Mouse (Mus musculus): ENCODE data around the gene D5Ertd579e. TPM values are rescaled to one million over a fixed set of nuclear protein-coding genes. Genes with fewer than 3 reads are reported as not detected.
A peak's percentile ranks its signal among the peaks of the same experiment; 100 is the strongest.
"Not testable (repeated sequence)": the region's sequence is repeated elsewhere in the genome, so short reads cannot be mapped to it uniquely, and the experiment has no call there.

Gene D5Ertd579e
- polyA plus RNA-seq, 1 experiment from 2014 or later = 18.6 TPM

DNA sequence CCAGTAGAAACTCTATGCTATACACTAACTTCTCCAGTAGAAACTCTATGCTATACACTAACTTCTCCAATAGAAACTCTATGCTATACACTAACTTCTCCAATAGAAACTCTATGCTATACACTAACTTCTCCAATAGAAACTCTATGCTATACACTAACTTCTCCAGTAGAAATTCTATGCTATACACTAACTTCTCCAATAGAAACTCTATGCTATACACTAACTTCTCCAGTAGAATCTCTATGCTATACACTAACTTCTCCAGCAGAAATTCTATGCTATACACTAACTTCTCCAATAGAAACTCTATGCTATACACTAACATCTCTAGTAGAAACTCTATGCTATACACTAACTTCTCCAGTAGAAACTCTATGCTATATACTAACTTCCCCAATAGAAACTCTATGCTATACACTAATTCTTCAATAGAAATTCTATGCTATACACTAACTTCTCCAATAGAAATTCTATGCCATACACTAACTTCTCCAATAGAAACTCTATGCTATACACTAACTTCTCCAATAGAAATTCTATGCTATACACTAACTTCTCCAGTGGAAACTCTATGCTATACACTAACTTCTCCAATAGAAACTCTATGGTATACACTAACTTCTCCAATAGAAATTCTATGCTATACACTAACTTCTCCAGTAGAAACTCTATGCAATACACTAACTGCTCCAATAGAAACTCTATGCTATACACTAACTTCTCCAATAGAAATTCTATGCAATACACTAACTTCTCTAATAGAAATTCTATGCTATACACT is 34.7 kb downstream of the D5Ertd579e start:
- H3K9me3 ChIP-seq (replicated peaks); H3K36me3 ChIP-seq; H3K4me3 ChIP-seq (replicated peaks); H3K9ac ChIP-seq; ATAC-seq (ENCODE audit: insufficient number of reproducible peaks, low FRiP score, low TSS enrichment, low read depth); H3K4me1 ChIP-seq; H3K27me3 ChIP-seq; H3K27ac ChIP-seq (replicated peaks); H3K4me2 ChIP-seq (replicated peaks): not testable (repeated sequence)

DNA sequence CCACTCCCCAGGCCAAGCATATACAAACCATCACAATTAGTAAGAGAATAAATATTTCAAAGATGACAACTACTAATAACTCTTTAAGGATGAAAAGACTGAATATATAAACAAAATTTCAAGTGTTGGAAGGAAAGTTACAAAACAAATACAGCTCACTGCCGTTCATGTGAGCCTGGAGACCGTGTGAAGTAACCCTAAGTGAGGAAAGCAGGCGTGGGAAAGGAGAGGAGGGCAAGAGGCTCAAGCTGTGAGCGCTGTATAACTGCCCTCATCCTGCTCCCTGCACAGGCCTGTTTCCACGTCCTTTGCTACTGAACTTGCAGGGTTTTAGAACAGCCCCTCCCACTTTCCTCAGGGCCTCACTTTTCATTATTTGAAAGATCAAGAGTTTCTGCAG is 70.2 kb downstream of the D5Ertd579e start:
- Histone ChIP-seq H3K9me3 (replicated peaks) (no peaks in the 10 kb centered on the region), H3K4me2 (replicated peaks) (no peak overlapping the region), H3K9ac (no peak overlapping the region), H3K27ac (replicated peaks) (no peak overlapping the region), H3K27me3 (no peaks in the 10 kb centered on the region), H3K4me1 (0 out of 2 replicates have a peak, but pooled peaks cover 4% of the 10 kb centered on the region), H3K4me3 (replicated peaks) (no peak overlapping the region), H3K36me3 (peaks cover 26% of the 10 kb centered on the region; the same call in 1 of the 2 replicates)
- ATAC-seq (ENCODE audit: insufficient number of reproducible peaks, low FRiP score, low TSS enrichment, low read depth) = no peak
- whole genome bisulfite sequencing = 76% methylated on average over 5 of the region's 5 CpGs

DNA sequence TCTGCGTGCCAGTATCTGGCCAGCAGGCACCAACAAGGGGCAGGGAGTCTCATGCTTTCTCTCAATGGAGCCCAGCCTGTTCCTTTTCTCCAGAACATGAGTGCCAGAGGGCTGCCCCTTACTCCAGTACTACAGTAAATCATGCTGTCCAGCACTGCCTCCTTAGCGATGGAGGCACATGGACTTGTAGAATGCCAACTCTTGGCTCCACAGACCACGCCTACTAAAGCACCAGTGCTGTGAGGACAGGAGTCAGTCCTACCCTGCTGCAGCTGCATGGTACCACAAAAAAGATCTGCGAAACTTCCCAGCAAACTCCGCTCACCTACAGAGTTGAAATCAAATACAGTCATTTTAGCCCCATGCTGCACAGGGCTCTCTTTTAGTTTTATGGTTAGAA is 72.2 kb downstream of the D5Ertd579e start:
- Histone ChIP-seq H3K27ac (replicated peaks) (no peak overlapping the region), H3K4me3 (replicated peaks) (no peak overlapping the region), H3K4me2 (replicated peaks) (no peak overlapping the region), H3K36me3 (peaks cover 19% of the 10 kb centered on the region; the same call in 1 of the 2 replicates), H3K4me1 (0 out of 2 replicates have a peak, but pooled peaks cover 4% of the 10 kb centered on the region), H3K9ac (no peak overlapping the region), H3K27me3 (no peaks in the 10 kb centered on the region), H3K9me3 (replicated peaks) (no peaks in the 10 kb centered on the region)
- 89% methylated on average over 5 of the region's 5 CpGs for WGBS
- ATAC-seq (ENCODE audit: insufficient number of reproducible peaks, low FRiP score, low TSS enrichment, low read depth) = no peak

DNA sequence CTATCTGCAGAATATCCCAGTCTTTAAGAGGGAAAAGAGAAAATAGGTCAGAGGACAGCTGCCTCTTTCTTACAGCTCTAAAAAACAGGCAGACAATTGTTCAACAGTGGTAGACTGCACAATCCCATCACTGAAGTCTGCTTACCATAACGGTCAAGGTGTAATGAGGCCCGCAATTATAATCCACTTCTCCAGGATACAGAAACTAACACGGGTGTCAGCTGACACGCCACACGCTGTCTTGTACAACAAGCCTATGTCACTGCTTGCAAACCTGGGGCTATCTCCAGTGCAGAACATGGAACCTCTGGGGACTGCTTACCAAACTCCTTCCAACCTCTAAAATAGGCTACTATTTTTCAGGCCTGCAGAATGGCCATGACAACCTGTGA is 74.8 kb downstream of the D5Ertd579e start:
- Histone ChIP-seq H3K27ac (replicated peaks) (0 out of 2 replicates have a peak overlapping the region, but pooled peaks have one; percentile 12), H3K4me2 (replicated peaks) (no peak overlapping the region), H3K27me3 (no peaks in the 10 kb centered on the region), H3K36me3 (peaks cover 26% of the 10 kb centered on the region), H3K9ac (no peak overlapping the region), H3K9me3 (replicated peaks) (no peaks in the 10 kb centered on the region), H3K4me3 (replicated peaks) (no peak overlapping the region), H3K4me1 (0 out of 2 replicates have a peak, but pooled peaks cover 4% of the 10 kb centered on the region)
- ATAC-seq (ENCODE audit: insufficient number of reproducible peaks, low FRiP score, low TSS enrichment, low read depth) = no peak
- 84% methylated on average over 5 of the region's 5 CpGs for WGBS

DNA sequence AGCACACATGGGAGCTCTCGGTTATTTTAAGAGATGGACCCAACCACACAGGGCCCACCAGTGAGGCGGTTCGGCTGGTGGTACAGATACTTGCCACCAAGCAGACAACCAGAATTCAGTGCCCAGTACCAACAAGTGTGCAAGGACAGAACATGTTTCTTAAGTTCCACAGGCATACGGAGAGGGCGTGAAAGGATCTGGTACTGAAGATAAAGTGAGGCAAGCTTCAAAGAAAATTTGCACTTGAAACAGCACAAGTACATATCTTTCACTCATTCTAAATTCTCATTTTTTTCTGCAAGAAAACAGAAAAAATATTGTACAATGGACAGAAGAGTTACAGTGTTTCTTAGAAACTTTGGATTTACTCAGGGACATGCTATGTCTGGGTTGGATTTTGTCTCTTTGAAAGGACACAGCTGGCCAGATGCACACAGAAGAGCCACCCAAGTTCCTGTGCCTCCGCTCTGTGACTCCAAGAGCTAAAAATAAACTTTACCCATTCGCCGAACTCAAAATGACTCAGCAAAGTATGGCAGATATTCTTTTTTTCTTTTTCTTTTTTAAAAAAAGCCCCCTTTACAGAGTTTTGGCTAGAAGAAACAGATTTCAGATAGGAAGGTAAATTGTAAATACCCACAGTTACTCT is 75.3 kb downstream of the D5Ertd579e start:
- ATAC-seq (ENCODE audit: insufficient number of reproducible peaks, low FRiP score, low TSS enrichment, low read depth) = no peak
- 70% methylated on average over 8 of the region's 8 CpGs for WGBS
- Histone ChIP-seq H3K27ac (replicated peaks) (no peak overlapping the region), H3K4me2 (replicated peaks) (no peak overlapping the region), H3K9ac (no peak overlapping the region), H3K9me3 (replicated peaks) (no peaks in the 10 kb centered on the region), H3K36me3 (peaks cover 31% of the 10 kb centered on the region), H3K4me3 (replicated peaks) (no peak overlapping the region), H3K4me1 (0 out of 2 replicates have a peak, but pooled peaks cover 4% of the 10 kb centered on the region), H3K27me3 (no peaks in the 10 kb centered on the region)

DNA sequence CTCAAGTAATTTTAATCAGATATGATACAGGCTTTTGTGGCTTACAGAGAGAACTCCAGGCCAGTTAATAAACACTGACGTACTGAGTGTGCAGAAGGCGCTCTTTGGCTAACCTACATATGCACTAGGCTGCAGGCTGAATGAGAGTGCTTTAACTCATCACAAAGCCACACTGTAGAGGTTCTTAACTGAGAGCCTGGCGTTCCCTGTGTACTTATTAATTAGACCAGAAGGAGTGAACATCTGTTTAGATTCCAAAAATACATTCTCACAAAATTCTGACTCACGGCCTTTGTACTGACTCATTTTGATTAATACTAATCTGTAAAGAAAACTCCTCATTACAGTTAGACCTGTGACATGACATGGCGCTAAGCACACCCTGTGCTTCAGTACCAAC is 76.9 kb downstream of the D5Ertd579e start:
- H3K4me1 ChIP-seq = 0 out of 2 replicates have a peak, but pooled peaks cover 4% of the 10 kb centered on the region
- H3K36me3 ChIP-seq = peaks cover 42% of the 10 kb centered on the region
- no peak overlapping the region for H3K9ac ChIP-seq
- no peak overlapping the region for H3K27ac ChIP-seq (replicated peaks)
- no peak overlapping the region for H3K4me3 ChIP-seq (replicated peaks)
- no peak for ATAC-seq (ENCODE audit: insufficient number of reproducible peaks, low FRiP score, low TSS enrichment, low read depth)
- H3K4me2 ChIP-seq (replicated peaks) = no peak overlapping the region
- no peaks in the 10 kb centered on the region for H3K9me3 ChIP-seq (replicated peaks)
- WGBS = 89% methylated on average over 5 of the region's 5 CpGs
- H3K27me3 ChIP-seq = no peaks in the 10 kb centered on the region

DNA sequence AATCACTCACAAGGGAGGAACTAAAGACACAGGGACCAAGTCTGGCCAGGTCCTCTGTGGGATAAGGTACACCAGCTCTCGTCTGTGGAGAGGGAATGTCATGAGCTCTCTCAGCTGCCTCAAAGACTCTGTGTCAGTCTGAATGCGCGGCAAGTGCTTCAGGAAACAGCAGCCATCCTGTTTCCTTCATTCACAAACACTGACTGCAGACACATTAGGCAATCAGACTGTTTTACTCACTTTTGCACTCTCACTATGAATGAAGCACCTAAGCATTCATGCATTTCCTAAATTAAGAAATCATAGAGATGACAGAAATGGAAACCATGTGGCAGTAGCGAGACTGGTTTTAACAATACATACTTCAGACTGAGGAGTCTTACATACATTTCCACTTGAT is 77.5 kb downstream of the D5Ertd579e start:
- 63% methylated on average over 4 of the region's 4 CpGs for WGBS
- Histone ChIP-seq H3K9ac (no peak overlapping the region), H3K4me1 (0 out of 2 replicates have a peak, but pooled peaks cover 4% of the 10 kb centered on the region), H3K27ac (replicated peaks) (no peak overlapping the region), H3K27me3 (no peaks in the 10 kb centered on the region), H3K36me3 (peaks cover 48% of the 10 kb centered on the region), H3K4me2 (replicated peaks) (no peak overlapping the region), H3K4me3 (replicated peaks) (no peak overlapping the region), H3K9me3 (replicated peaks) (no peaks in the 10 kb centered on the region)
- no peak for ATAC-seq (ENCODE audit: insufficient number of reproducible peaks, low FRiP score, low TSS enrichment, low read depth)

DNA sequence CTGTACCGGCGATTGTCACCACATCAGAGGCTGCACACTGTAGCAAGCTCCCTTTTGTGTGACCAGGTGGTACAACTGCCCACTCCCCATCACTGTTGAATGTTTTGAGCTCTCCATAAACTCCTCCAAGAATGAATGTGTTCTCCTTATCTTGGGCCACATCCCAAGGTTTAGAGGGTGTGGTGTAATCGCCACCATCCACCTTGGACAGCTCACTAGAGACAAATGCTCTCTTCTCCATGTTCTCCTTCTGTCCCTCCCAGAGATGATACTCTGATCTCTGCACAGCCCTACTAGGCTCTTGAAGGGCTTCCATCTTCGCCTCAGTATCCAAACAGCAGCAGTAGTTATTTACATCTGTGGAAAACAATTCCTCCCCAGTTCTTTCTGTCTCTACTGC is 81.7 kb downstream of the D5Ertd579e start:
- Histone ChIP-seq H3K27me3 (no peaks in the 10 kb centered on the region), H3K4me2 (replicated peaks) (no peak overlapping the region), H3K27ac (replicated peaks) (no peak overlapping the region), H3K4me1 (no peaks in the 10 kb centered on the region), H3K4me3 (replicated peaks) (no peak overlapping the region), H3K9me3 (replicated peaks) (no peaks in the 10 kb centered on the region), H3K36me3 (peaks cover 65% of the 10 kb centered on the region), H3K9ac (no peak overlapping the region)
- WGBS = 90% methylated on average over 4 of the region's 4 CpGs
- ATAC-seq (ENCODE audit: insufficient number of reproducible peaks, low FRiP score, low TSS enrichment, low read depth) = no peak

DNA sequence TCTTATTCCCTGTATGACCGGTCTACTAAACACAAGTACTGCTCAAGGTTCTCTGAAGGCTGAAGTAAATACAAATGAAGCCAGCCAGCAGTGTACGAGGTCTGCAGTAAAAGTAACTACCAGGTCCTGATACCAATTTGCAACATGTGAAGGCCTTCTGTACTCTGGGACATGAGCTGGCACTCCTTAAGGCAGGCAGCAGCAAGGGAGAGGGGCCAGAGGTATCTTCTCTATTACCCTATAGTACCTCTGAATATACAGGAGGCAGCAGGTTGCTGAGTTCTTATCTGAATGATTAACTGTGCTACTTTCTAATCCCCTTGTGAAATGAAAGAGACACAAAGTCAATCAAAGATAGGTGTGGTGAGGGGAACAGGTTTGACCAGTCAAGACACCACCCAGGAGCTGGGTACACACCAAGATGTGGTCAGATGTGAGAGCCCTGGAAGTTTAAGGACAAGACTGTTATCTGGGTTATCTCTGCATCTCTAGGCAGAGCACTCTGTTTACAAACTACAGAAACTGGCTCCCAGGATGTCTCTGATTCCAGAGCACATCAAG is 86.8 kb downstream of the D5Ertd579e start:
- ATAC-seq (ENCODE audit: insufficient number of reproducible peaks, low FRiP score, low TSS enrichment, low read depth) = no peak
- peaks cover 61% of the 10 kb centered on the region for H3K36me3 ChIP-seq
- no peaks in the 10 kb centered on the region for H3K4me1 ChIP-seq
- no peak overlapping the region for H3K4me2 ChIP-seq (replicated peaks)
- H3K4me3 ChIP-seq (replicated peaks) = no peak overlapping the region
- no peaks in the 10 kb centered on the region for H3K27me3 ChIP-seq
- H3K9me3 ChIP-seq (replicated peaks) = no peaks in the 10 kb centered on the region
- no peak overlapping the region for H3K9ac ChIP-seq
- H3K27ac ChIP-seq (replicated peaks) = no peak overlapping the region
- 86% methylated on average over 2 of the region's 2 CpGs for WGBS

DNA sequence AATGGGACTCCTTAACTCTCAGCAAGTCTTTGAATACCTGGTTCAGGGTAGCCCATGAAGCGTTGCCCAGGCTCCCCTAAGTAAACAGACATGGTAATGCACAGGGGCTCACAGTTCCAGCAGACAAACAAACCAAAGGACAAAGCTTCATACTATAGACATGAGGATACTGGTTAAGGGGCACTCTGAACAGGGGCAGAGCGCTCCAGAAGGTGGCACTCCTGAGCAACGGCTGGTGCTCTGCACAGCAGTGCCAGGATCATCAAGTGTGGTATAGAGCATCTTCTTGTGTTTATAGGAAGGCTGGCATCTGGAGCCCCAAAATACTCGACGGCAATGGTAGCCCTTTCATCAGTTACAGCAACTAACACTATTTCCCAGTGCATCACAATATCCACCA is 92.8 kb downstream of the D5Ertd579e start:
- Histone ChIP-seq H3K36me3 (peaks cover 88% of the 10 kb centered on the region), H3K9ac (no peak overlapping the region), H3K4me1 (no peaks in the 10 kb centered on the region), H3K27me3 (no peaks in the 10 kb centered on the region), H3K27ac (replicated peaks) (no peak overlapping the region), H3K4me3 (replicated peaks) (no peak overlapping the region), H3K4me2 (replicated peaks) (no peak overlapping the region), H3K9me3 (replicated peaks) (no peaks in the 10 kb centered on the region)
- no peak for ATAC-seq (ENCODE audit: insufficient number of reproducible peaks, low FRiP score, low TSS enrichment, low read depth)
- WGBS = 77% methylated on average over 5 of the region's 5 CpGs

DNA sequence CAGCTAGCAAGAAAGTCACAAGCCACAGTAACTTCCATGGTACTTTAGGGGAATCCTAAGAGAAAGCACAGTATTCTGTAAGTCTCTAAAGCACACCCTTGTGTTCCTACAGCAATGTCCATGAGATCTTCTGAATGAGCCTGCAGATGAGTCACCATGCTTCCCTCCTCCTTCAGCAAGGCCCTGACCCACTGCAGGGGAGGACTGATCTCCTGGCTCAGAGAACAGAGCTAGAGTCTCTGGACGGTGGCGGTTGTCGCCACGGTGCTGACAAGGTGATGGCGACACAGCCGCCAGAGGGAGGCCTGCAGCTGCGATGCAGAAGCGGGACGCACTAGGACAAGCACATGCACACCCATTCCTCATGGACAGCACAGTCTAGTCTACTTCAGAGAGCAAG is 93.8 kb downstream of the D5Ertd579e start:
- H3K4me1 ChIP-seq = no peaks in the 10 kb centered on the region
- no peak overlapping the region for H3K4me3 ChIP-seq (replicated peaks)
- WGBS = 90% methylated on average over 9 of the region's 9 CpGs
- H3K9me3 ChIP-seq (replicated peaks) = no peaks in the 10 kb centered on the region
- peaks cover 79% of the 10 kb centered on the region for H3K36me3 ChIP-seq
- no peak for ATAC-seq (ENCODE audit: insufficient number of reproducible peaks, low FRiP score, low TSS enrichment, low read depth)
- H3K27me3 ChIP-seq = no peaks in the 10 kb centered on the region
- H3K9ac ChIP-seq = no peak overlapping the region
- no peak overlapping the region for H3K4me2 ChIP-seq (replicated peaks)
- H3K27ac ChIP-seq (replicated peaks) = no peak overlapping the region
